ENCODE assay signal across 8 mouse cellular contexts in the genomic region with DNA sequence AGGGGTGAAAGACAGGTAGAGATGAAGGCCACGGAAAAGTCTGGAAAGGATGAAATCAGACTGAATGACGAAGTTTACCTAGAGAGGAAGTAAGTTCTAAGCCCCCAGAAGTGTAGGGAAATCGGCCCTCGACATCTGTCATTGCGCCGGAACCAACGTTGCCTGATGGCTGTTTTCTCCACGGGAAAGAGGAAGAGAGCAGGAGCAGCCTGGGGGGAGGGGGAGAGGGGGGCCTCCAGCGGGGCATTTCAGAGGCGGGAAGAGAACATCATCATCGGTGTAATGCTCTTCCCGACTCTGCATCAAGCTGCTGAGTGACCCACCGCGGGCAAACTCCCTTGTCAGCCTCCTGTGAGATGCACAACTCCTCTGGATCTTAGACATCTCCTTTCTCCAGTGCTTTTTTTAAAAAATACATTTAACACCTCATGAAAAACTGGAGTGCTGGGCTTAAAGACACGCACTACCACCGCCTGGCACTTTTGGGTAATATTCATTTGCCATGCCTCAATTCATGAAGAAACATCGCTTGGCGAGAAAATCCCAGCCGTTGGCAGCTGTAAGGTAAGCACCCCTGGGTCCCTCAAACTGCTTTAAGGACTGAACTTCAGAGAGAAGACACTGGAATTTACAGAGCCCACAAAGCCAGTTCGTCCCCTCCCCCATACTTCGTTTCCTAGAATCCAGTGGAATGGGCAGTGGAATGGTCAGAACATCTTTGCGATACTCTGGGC. TPM values are rescaled to one million over a fixed set of nuclear protein-coding genes. Genes with fewer than 3 reads are reported as not detected.
DNase-seq lines count a peak whose midpoint lies in the region; ATAC-seq and TF ChIP-seq lines count a peak whose summit lies in the region.

No protein-coding gene starts in this region.

- WGBS in cerebellum, adult 2 months: 37% methylated on average over 22 of the region's 22 CpGs
- 31% methylated on average over 22 of the region's 22 CpGs for WGBS in heart, postnatal 0 days
- WGBS in liver, embryonic 15.5 days (ENCODE audit: insufficient replicate concordance): 12% methylated on average over 22 of the region's 22 CpGs

- peaks cover 3% of the 10 kb centered on the region for H3K4me1 ChIP-seq in cerebellum, adult 2 months (ENCODE audit: control insufficient read depth, insufficient read depth, low read length)
- H3K4me1 ChIP-seq in heart, postnatal 0 days (ENCODE audit: control insufficient read depth, insufficient read depth): 0 out of 2 replicates have a peak, but pooled peaks cover 6% of the 10 kb centered on the region
- peaks cover 28% of the 10 kb centered on the region for H3K4me1 ChIP-seq in liver, embryonic 15.5 days (replicated peaks)

- no peaks in the 10 kb centered on the region for H3K36me3 ChIP-seq in heart, postnatal 0 days (replicated peaks; ENCODE audit: control insufficient read depth, insufficient read depth, low read length)
- no peaks in the 10 kb centered on the region for H3K36me3 ChIP-seq in liver, embryonic 15.5 days (replicated peaks)

- H3K9me3 ChIP-seq in heart, postnatal 0 days (replicated peaks; ENCODE audit: control insufficient read depth, low read length): no peaks in the 10 kb centered on the region
- no peaks in the 10 kb centered on the region for H3K9me3 ChIP-seq in liver, embryonic 15.5 days (replicated peaks)

- no peaks in the 10 kb centered on the region for H3K27me3 ChIP-seq in cerebellum, adult 2 months (ENCODE audit: control insufficient read depth, insufficient read depth, low read length)
- H3K27me3 ChIP-seq in heart, postnatal 0 days (ENCODE audit: control insufficient read depth, insufficient read depth, low read length): peaks cover 54% of the 10 kb centered on the region
- H3K27me3 ChIP-seq in liver, embryonic 15.5 days: no peaks in the 10 kb centered on the region; the same call in 1 of the 2 replicates

- H3K4me3 ChIP-seq in cerebellum, adult 2 months (replicated peaks; ENCODE audit: insufficient read depth, low read depth, low read length): peak overlapping the region; percentile 46
- peak overlapping the region; percentile 28 for H3K4me3 ChIP-seq in heart, postnatal 0 days (ENCODE audit: low read depth, low read length)
- peak overlapping the region; percentile 48 for H3K4me3 ChIP-seq in liver, embryonic 15.5 days (replicated peaks)

- no peak for DNase-seq in cerebellum, adult 2 months
- no peak for DNase-seq in cerebellum, postnatal 36 days
- DNase-seq in MEL-GATA-1-ER (ENCODE audit: extremely low read depth, low read depth): peak; percentile 90
- DNase-seq in heart, postnatal 0 days (ENCODE audit: low spot score): no peak
- peak; percentile 46 for DNase-seq in thymus, postnatal 0 days (ENCODE audit: low spot score)
- no peak for DNase-seq in ovary, postnatal 10 days (ENCODE audit: low spot score)
- DNase-seq in cerebellum, adult 11 months: no peak

- no peak for TF ChIP-seq POLR2A in cerebellum, adult 2 months (IDR thresholded peaks at IDR 0.05; ENCODE audit: borderline replicate concordance, insufficient read depth, low read length)

- no peak for ATAC-seq in heart, postnatal 0 days (ENCODE audit: insufficient read depth, low read depth)
- no peak for ATAC-seq in liver, embryonic 15.5 days (ENCODE audit: insufficient read depth)

- H3K4me2 ChIP-seq in heart, postnatal 0 days (ENCODE audit: low read depth, low read length): peak overlapping the region; percentile 55
- H3K4me2 ChIP-seq in liver, embryonic 15.5 days: peak overlapping the region; percentile 66

- no peak for TF ChIP-seq CTCF in cerebellum, adult 2 months (IDR thresholded peaks at IDR 0.05; ENCODE audit: borderline replicate concordance, insufficient read depth, low read depth, low read length)
- no peak for TF ChIP-seq CTCF in heart, postnatal 0 days (IDR thresholded peaks at IDR 0.05; ENCODE audit: low read depth)

- no peak overlapping the region for H3K27ac ChIP-seq in cerebellum, adult 2 months (ENCODE audit: insufficient read depth, low read length)
- H3K27ac ChIP-seq in heart, postnatal 0 days (ENCODE audit: low read depth): peak overlapping the region; percentile 7; the same call in 1 of the 2 replicates
- peak overlapping the region; percentile 65 for H3K27ac ChIP-seq in liver, embryonic 15.5 days (replicated peaks)

- no peak overlapping the region for H3K9ac ChIP-seq in heart, postnatal 0 days (replicated peaks; ENCODE audit: low read depth, low read length)
- H3K9ac ChIP-seq in liver, embryonic 15.5 days: peak overlapping the region; percentile 30

- no peak for TF ChIP-seq EP300 in heart, postnatal 0 days (IDR thresholded peaks at IDR 0.05; ENCODE audit: low read depth)

RNA-seq across cellular contexts. Expression of a gene that starts 53.0 kb away (rescaled TPM):
- 38.6 and 40.8 TPM in 2 replicates for polyA plus RNA-seq in cerebellum, adult 2 months (2012; rRNA removed)
- total RNA-seq in heart, postnatal 0 days (2014; rRNA removed; ENCODE audit: low replicate concordance): 10.2 and 16.8 TPM in 2 replicates
- polyA plus RNA-seq in heart, postnatal 0 days (2015; fragmentation: Nextera tagmentation; extraction: Ambion mirVana): 29.2 and 34.2 TPM in 2 replicates
- 50.4 and 51.8 TPM in 2 replicates for polyA plus RNA-seq in liver, embryonic 15.5 days (2015; fragmentation: Nextera tagmentation; extraction: Ambion mirVana)
- polyA plus RNA-seq in thymus, postnatal 0 days (2015; fragmentation: Nextera tagmentation; extraction: Ambion mirVana): 122 and 134 TPM in 2 replicates

Comparison
In these comparisons a context has a peak if more than half of its experiments do, and no peak if none do; other contexts are left out.
1. DNase-seq: peak in MEL-GATA-1-ER (single experiment) and thymus, postnatal 0 days (single experiment); none in cerebellum, adult 2 months (0 of 2), cerebellum, postnatal 36 days (0 of 2), heart, postnatal 0 days (single experiment), ovary, postnatal 10 days (single experiment) and cerebellum, adult 11 months (single experiment).
2. Peak in every context shown above with its lines, with median percentiles within 50 percentile points of each other: H3K4me3 ChIP-seq.